In genomic region chr2:13384775-13385541, GRCm38 (mm10) we compare ENCODE assay signal across 8 mouse cellular contexts.
DNase-seq lines count a peak whose midpoint lies in the region; ATAC-seq and TF ChIP-seq lines count a peak whose summit lies in the region.

No protein-coding gene starts in this region.

- H3K9ac ChIP-seq in forebrain, embryonic 13.5 days, result peak overlapping the region; percentile 31; the same call in 1 of the 2 replicates
- H3K9ac ChIP-seq in hindbrain, embryonic 16.5 days (ENCODE audit: low read depth, low read length), result no peak overlapping the region
- no peak overlapping the region for H3K9ac ChIP-seq in liver, postnatal 0 days (replicated peaks)

- H3K4me3 ChIP-seq in layer of hippocampus, adult 2 months, result no peak overlapping the region
- no peak overlapping the region for H3K4me3 ChIP-seq in forebrain, embryonic 13.5 days
- H3K4me3 ChIP-seq in hindbrain, embryonic 16.5 days (ENCODE audit: low read length), result no peak overlapping the region
- no peak overlapping the region for H3K4me3 ChIP-seq in liver, postnatal 0 days (ENCODE audit: low read depth, low read length)

- ATAC-seq in forebrain, embryonic 13.5 days, result peak; percentile 89
- peak; percentile 83 for ATAC-seq in hindbrain, embryonic 16.5 days
- peak; percentile 74 for ATAC-seq in liver, postnatal 0 days
- ATAC-seq in inflammation-experienced regulatory T-cells, adult 6 months, result no peak
- ATAC-seq in monocyte, adult 5-6 weeks (replicated peaks; ENCODE audit: insufficient number of reproducible peaks, low FRiP score, low TSS enrichment, poor library complexity, severe bottlenecking), result no peak

- peak; percentile 58 for TF ChIP-seq EP300 in liver, postnatal 0 days (IDR thresholded peaks at IDR 0.05; ENCODE audit: low read depth)

- TF ChIP-seq CTCF in layer of hippocampus, adult 2 months (conservative IDR thresholded peaks at IDR 0.05), result no peak
- no peak for TF ChIP-seq CTCF in liver, postnatal 0 days (IDR thresholded peaks at IDR 0.05; ENCODE audit: low read depth)

- DNase-seq in layer of hippocampus, adult 2 months (ENCODE audit: low spot score in 2 of 2), result no peak
- no peak for DNase-seq in layer of hippocampus, adult 11-12 months (ENCODE audit: low spot score)
- DNase-seq in liver, postnatal 0 days, result no peak
- DNase-seq in ovary, postnatal 36 days (ENCODE audit: low spot score), result peak; percentile 27

- H3K27ac ChIP-seq in layer of hippocampus, adult 2 months, result peak overlapping the region; percentile 67
- peak overlapping the region; percentile 91 for H3K27ac ChIP-seq in forebrain, embryonic 13.5 days
- H3K27ac ChIP-seq in hindbrain, embryonic 16.5 days (ENCODE audit: low read depth, low read length), result peak overlapping the region; percentile 29
- H3K27ac ChIP-seq in liver, postnatal 0 days (ENCODE audit: low read depth), result peak overlapping the region; percentile 29

- H3K36me3 ChIP-seq in forebrain, embryonic 13.5 days (ENCODE audit: poor library complexity, severe bottlenecking), result no peaks in the 10 kb centered on the region
- H3K36me3 ChIP-seq in hindbrain, embryonic 16.5 days (ENCODE audit: control insufficient read depth, insufficient read depth, low read length), result no peaks in the 10 kb centered on the region
- no peaks in the 10 kb centered on the region for H3K36me3 ChIP-seq in liver, postnatal 0 days (replicated peaks; ENCODE audit: insufficient read depth, low read length)

- peaks cover 25% of the 10 kb centered on the region for H3K4me1 ChIP-seq in forebrain, embryonic 13.5 days
- no peaks in the 10 kb centered on the region; the same call in 1 of the 2 replicates for H3K4me1 ChIP-seq in hindbrain, embryonic 16.5 days (ENCODE audit: control insufficient read depth, insufficient read depth, low read depth, low read length)
- H3K4me1 ChIP-seq in liver, postnatal 0 days (ENCODE audit: insufficient read depth), result peaks cover 5% of the 10 kb centered on the region

- 10% methylated on average over 4 of the region's 4 CpGs for WGBS in forebrain, embryonic 13.5 days
- WGBS in hindbrain, embryonic 16.5 days, result 16% methylated on average over 4 of the region's 4 CpGs
- WGBS in liver, postnatal 0 days (ENCODE audit: insufficient replicate concordance), result 36% methylated on average over 4 of the region's 4 CpGs

- peak overlapping the region; percentile 5; the same call in 1 of the 2 replicates for H3K4me2 ChIP-seq in forebrain, embryonic 13.5 days
- H3K4me2 ChIP-seq in hindbrain, embryonic 16.5 days (ENCODE audit: low read length), result no peak overlapping the region
- H3K4me2 ChIP-seq in liver, postnatal 0 days (ENCODE audit: low read depth, low read length), result no peak overlapping the region

- H3K27me3 ChIP-seq in forebrain, embryonic 13.5 days, result no peaks in the 10 kb centered on the region
- H3K27me3 ChIP-seq in hindbrain, embryonic 16.5 days (replicated peaks; ENCODE audit: control insufficient read depth, insufficient read depth, low read length), result no peaks in the 10 kb centered on the region
- H3K27me3 ChIP-seq in liver, postnatal 0 days (ENCODE audit: insufficient read depth, low read length), result no peaks in the 10 kb centered on the region

- no peaks in the 10 kb centered on the region for H3K9me3 ChIP-seq in forebrain, embryonic 13.5 days (replicated peaks)
- no peaks in the 10 kb centered on the region for H3K9me3 ChIP-seq in hindbrain, embryonic 16.5 days (ENCODE audit: control insufficient read depth, low read length)
- H3K9me3 ChIP-seq in liver, postnatal 0 days (ENCODE audit: low read length), result no peaks in the 10 kb centered on the region

Comparison
In these comparisons a context has a peak if more than half of its experiments do, and no peak if none do; other contexts are left out.
1. H3K27ac ChIP-seq: peak in every context shown above with its lines; median percentile 91 in forebrain, embryonic 13.5 days; 67 in layer of hippocampus, adult 2 months; 29 in hindbrain, embryonic 16.5 days; 29 in liver, postnatal 0 days.
2. ATAC-seq: peak in forebrain, embryonic 13.5 days (single experiment), hindbrain, embryonic 16.5 days (single experiment) and liver, postnatal 0 days (single experiment); none in inflammation-experienced regulatory T-cells, adult 6 months (single experiment) and monocyte, adult 5-6 weeks (single experiment).